Mouse (Mus musculus) hindbrain, embryonic 16.5 days (tissue): ENCODE measurements around the gene Peli3. TPM values are rescaled to one million over a fixed set of nuclear protein-coding genes. Genes with fewer than 3 reads are reported as not detected.
A peak's percentile ranks its signal among the peaks of the same experiment; 100 is the strongest.
"Not testable (repeated sequence)": the region's sequence is repeated elsewhere in the genome, so short reads cannot be mapped to it uniquely, and the experiment has no call there.

Experiments
- ATAC-seq: fragments of 200-750 bp; cut with Nextera tagmentation; 2 replicates; pipeline ENCODE4 v1.8.0; 2017; ENCODE audit warnings: moderate TSS enrichment, moderate library complexity
- H3K27ac ChIP-seq: fragments of 300-500 bp; sonication (generic); 2 replicates; pipeline ENCODE4 v1.5.1; 2014; ENCODE audit warnings: low read depth, mild to moderate bottlenecking, control low read depth, low read length, moderate library complexity
- H3K27me3 ChIP-seq: fragments of 300-500 bp; sonication (generic); replicated peaks from 2 replicates; pipeline ENCODE4 v1.6.1; 2014; ENCODE audit warnings: low read length; ENCODE audit not compliant: control insufficient read depth, insufficient read depth
- H3K36me3 ChIP-seq: fragments of 300-500 bp; sonication (generic); 2 replicates; pipeline ENCODE4 v1.6.1; 2014; ENCODE audit warnings: mild to moderate bottlenecking, low read length, moderate library complexity, mixed read lengths; ENCODE audit not compliant: control insufficient read depth, insufficient read depth
- H3K4me1 ChIP-seq: fragments of 300-500 bp; sonication (generic); 2 replicates; pipeline ENCODE4 v1.6.1; 2014; ENCODE audit warnings: low read depth, low read length; ENCODE audit not compliant: control insufficient read depth, insufficient read depth
- H3K4me2 ChIP-seq: fragments of 300-500 bp; sonication (generic); 2 replicates; pipeline ENCODE4 v1.6.1; 2014; ENCODE audit warnings: mild to moderate bottlenecking, low read length, control low read depth, moderate library complexity
- H3K4me3 ChIP-seq: fragments of 300-500 bp; sonication (generic); 2 replicates; pipeline ENCODE4 v1.5.1; 2014; ENCODE audit warnings: mild to moderate bottlenecking, low read length, control low read depth, moderate library complexity
- H3K9ac ChIP-seq: fragments of 300-500 bp; sonication (generic); 2 replicates; pipeline ENCODE4 v1.6.1; 2014; ENCODE audit warnings: low read depth, mild to moderate bottlenecking, control low read depth, low read length, moderate library complexity
- H3K9me3 ChIP-seq: fragments of 300-500 bp; sonication (generic); 2 replicates; pipeline ENCODE4 v1.6.1; 2014; ENCODE audit warnings: mild to moderate bottlenecking, low read length, moderate library complexity; ENCODE audit not compliant: control insufficient read depth
- WGBS: fragments of 180-500 bp; shearing (Covaris S2); extraction: QIAGEN DNeasy Blood & Tissue Kit; methylation state at CpG from one replicate; pipeline ENCODE4 v1.1.7; 2014; 5-methylcytosine and 5-hydroxymethylcytosine counted together
- polyA plus RNA-seq: library from polyadenylated mRNA; unstranded; fragments of >200 nt; fragmentation: Nextera tagmentation; extraction: Ambion mirVana; gene quantifications from 2 replicates; pipeline ENCODE4 v1.2.1, GENCODE M21; 2015

Peli3 gene
- polyA plus RNA-seq, 1 experiment from 2014 or later: 13.5 TPM

DNA sequence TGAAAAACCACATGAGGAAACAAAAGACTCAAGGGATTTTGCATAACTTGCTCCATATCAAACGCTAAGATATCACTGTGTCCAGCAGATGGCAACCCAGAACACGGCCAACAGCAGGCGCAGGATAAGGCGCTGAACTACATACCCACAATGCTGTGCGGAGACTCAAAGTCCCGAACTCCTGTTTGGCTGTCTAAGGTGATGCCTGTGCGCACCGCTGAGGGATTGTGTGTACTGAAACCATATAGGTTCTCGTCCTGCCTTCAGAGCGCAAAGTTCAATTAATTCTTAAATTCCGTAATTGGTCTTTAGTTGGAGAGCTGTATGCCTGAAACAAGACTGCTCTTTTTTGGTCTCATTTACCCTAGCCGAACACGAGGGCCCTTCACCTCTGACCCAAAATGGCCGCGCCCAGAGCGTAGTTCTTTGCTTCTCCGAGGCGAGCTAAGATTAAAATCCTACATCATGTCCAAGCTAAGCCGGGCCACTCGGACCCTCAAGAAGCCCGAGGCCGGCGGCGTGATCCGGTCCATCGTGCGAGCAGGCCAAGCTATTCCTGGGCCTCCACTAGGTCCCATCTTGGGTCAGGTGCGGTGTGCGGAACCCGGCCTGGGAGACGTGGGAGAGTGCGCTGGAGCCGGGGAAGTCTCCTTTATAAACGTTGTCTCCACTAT is 19.1 kb upstream of the Peli3 start, which contains the start of gene Mrpl11:
Mrpl11 (plus strand) TSS at position 220 of the 674 bp plus-strand sequence.
- Histone ChIP-seq H3K9ac (peak within 1 kb of the TSS; percentile 84), H3K36me3 (peaks cover 18% of the 10 kb centered on the region), H3K27me3 (no peaks in the 10 kb centered on the region), H3K27ac (peak within 1 kb of the TSS; percentile 87), H3K4me1 (peaks cover 10% of the 10 kb centered on the region), H3K4me3 (peak within 1 kb of the TSS; percentile 69), H3K9me3 (no peaks in the 10 kb centered on the region), H3K4me2 (peak within 1 kb of the TSS; percentile 71)
- under 1% methylated on average over 34 of the region's 34 CpGs for WGBS
- peak; percentile 98 for ATAC-seq

DNA sequence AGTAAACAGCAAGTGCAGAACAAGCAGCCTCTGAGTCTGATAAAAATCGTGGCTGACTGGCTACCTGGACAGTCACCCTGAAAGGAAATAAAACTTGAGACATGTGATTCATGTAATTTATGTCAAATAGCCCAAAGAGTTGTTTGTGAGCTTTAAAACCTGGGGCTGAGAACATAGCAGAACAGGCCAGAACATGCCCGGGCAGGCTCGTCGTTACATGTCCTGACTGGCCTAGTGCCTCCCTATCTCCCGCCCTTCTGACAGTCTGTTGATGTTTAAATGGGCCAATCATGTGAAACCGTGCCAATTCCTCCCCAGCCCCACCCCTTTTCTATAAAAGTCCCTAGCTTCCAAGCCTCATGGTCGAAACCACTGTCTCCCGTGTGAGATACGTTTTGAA is 5.7 kb upstream of the Peli3 start:
- not testable (repeated sequence) for H3K9ac ChIP-seq, ATAC-seq, H3K36me3 ChIP-seq, H3K4me2 ChIP-seq, H3K27ac ChIP-seq, H3K9me3 ChIP-seq, H3K4me3 ChIP-seq, H3K27me3 ChIP-seq, H3K4me1 ChIP-seq
- 79% methylated on average over 9 of the region's 9 CpGs for WGBS

DNA sequence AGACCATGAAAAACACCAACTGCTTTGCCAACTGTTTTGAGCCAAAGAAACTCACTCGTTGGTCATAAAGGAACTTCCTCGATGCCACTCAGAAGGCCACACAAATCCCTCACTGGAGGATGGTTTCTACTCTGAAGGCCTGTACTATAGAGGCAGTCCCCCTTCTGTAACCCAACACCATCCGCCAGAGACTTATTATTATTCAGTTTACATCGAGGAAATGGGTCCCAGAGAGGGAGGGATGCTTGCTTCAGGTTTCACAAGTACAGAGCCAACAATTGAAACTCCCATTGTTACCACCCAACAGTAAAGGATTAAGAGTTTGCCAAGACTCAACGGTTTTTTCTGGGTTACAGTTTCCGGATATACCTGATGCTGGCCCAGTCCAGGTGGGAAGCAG is 2.6 kb upstream of the Peli3 start:
- Histone ChIP-seq H3K4me1 (peaks cover 12% of the 10 kb centered on the region), H3K4me2 (no peak overlapping the region), H3K4me3 (no peak overlapping the region)

DNA sequence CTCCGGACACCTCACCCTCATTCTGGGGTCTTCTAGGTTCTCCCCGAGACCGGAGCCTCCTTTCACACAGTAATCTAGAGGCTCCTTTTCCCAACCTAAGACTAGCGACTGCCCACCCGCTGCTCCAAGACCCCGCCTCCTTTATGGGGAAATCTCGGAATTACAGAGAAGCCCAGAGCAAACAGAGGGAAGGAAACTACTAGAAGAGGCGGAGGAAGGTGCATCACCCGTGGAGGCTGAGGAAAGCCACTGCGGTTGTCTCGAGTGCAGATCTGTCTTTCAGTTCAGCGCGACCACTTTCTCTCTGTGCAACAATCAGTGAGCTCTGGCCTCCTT is 294 bp upstream of the Peli3 start:
- Histone ChIP-seq H3K4me1 (peaks cover 12% of the 10 kb centered on the region), H3K27ac (peak overlapping the region; percentile 79), H3K4me2 (peak overlapping the region; percentile 80), H3K9ac (peak overlapping the region; percentile 77), H3K4me3 (peak overlapping the region; percentile 62), H3K36me3 (no peaks in the 10 kb centered on the region), H3K27me3 (no peaks in the 10 kb centered on the region), H3K9me3 (no peaks in the 10 kb centered on the region)
- peak; percentile 76; the same call in 1 of the 2 replicates for ATAC-seq
- 6% methylated on average over 13 of the region's 13 CpGs for WGBS

More for the DNA sequence above, 2.6 kb upstream of the Peli3 start:
- H3K27me3 ChIP-seq: no peaks in the 10 kb centered on the region
- 41% methylated on average over 6 of the region's 6 CpGs for whole genome bisulfite sequencing
- no peak overlapping the region for H3K27ac ChIP-seq
- no peak for ATAC-seq
- no peaks in the 10 kb centered on the region for H3K9me3 ChIP-seq
- no peak overlapping the region for H3K9ac ChIP-seq
- no peaks in the 10 kb centered on the region for H3K36me3 ChIP-seq

DNA sequence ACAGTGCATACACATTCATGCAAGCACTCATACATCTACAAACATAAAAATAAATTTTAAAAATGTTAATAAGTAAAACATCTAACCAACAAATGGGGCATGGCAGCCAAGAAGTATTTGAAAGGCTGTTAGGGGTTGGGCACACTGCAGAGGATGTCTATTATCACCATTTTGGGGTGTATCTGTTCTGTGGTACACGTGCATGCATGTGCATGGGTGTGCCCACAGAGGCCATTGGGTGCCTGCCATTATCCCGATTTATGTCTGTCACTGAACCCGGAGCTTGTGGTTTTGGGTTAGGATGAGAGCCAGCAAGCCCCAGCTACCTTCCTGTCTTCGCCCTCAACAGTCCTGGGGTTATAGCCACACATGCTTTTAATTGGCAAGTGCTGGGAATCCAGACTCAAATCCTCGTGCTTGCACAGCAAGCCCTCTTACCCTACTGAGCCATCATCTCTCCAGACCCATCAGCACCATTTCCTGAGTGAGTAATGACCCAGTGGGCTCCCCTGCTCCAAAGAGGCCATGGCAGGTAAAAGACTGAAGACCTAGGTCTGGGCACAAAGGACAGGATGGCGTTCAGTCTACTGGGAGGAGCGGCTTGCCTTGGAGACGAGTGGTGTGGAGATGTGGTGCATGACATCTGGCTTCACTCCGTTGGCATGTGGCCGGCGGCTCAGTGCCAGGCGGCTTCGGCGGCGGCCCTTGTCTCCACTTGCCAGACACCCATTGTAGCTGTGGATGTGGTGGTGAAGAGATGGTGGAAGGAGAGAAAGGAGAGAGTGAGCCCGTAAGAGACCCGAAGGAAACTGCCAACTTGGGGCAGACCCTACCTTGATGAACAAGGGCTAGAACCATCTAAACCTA is 5.2 kb downstream of the Peli3 start:
- ATAC-seq: no peak
- no peak overlapping the region for H3K27ac ChIP-seq
- H3K9me3 ChIP-seq: no peaks in the 10 kb centered on the region
- no peak overlapping the region for H3K4me3 ChIP-seq
- H3K4me1 ChIP-seq: peaks cover 8% of the 10 kb centered on the region
- no peak overlapping the region for H3K9ac ChIP-seq
- no peaks in the 10 kb centered on the region for H3K27me3 ChIP-seq
- 87% methylated on average over 17 of the region's 17 CpGs for WGBS
- H3K36me3 ChIP-seq: peaks cover 7% of the 10 kb centered on the region
- no peak overlapping the region for H3K4me2 ChIP-seq

DNA sequence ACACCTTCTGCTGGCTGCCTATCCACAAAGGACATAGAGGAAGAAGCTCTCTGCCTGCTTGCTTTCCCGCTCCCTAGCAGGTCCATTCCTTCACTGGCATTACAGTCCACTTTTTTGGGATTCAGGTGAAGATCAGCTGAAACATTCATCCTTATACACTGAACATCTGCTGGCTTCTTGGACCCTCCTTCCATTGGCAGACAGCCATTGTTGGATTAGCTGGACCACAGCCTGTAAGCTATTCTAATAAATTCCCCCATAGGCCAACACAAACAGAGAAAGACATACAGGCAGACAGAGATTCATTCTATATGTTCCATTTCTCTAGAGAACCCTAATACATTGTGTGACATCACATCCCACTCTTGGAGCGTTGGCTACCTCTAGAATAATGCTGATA is 6.0 kb downstream of the Peli3 start:
- Histone ChIP-seq H3K36me3 (peaks cover 9% of the 10 kb centered on the region), H3K4me2 (no peak overlapping the region), H3K9ac (no peak overlapping the region), H3K9me3 (no peaks in the 10 kb centered on the region), H3K4me1 (peaks cover 5% of the 10 kb centered on the region), H3K27me3 (no peaks in the 10 kb centered on the region), H3K27ac (no peak overlapping the region), H3K4me3 (no peak overlapping the region)
- ATAC-seq: no peak
- WGBS: 82% methylated on average over 2 of the region's 2 CpGs

DNA sequence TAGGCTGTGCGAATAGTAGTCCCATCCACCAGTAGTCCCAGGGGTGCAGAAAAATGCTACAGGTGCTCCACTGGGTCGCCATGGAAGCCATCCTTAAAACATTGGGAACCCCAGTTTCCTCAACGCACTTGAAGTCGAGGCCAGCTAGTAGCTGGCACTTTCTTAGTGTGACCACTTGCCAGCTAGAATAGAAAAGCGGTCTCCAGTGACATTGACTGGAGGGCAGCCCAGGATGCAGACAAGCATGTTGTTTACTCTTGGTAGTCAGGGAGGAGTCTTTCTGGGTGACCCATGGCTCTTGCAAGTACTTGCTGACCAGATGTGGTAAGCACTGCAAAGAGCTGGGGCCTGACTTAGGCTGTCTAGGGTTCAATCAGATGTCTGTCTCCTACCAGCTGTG is 14.1 kb downstream of the Peli3 start:
- WGBS: 51% methylated on average over 5 of the region's 5 CpGs
- Histone ChIP-seq H3K27ac (peak overlapping the region; percentile 79), H3K4me1 (peaks cover 22% of the 10 kb centered on the region), H3K27me3 (no peaks in the 10 kb centered on the region), H3K9me3 (no peaks in the 10 kb centered on the region), H3K4me2 (peak overlapping the region; percentile 59), H3K36me3 (peaks cover 7% of the 10 kb centered on the region), H3K4me3 (peak overlapping the region; percentile 75), H3K9ac (peak overlapping the region; percentile 74)
- ATAC-seq: peak; percentile 16

DNA sequence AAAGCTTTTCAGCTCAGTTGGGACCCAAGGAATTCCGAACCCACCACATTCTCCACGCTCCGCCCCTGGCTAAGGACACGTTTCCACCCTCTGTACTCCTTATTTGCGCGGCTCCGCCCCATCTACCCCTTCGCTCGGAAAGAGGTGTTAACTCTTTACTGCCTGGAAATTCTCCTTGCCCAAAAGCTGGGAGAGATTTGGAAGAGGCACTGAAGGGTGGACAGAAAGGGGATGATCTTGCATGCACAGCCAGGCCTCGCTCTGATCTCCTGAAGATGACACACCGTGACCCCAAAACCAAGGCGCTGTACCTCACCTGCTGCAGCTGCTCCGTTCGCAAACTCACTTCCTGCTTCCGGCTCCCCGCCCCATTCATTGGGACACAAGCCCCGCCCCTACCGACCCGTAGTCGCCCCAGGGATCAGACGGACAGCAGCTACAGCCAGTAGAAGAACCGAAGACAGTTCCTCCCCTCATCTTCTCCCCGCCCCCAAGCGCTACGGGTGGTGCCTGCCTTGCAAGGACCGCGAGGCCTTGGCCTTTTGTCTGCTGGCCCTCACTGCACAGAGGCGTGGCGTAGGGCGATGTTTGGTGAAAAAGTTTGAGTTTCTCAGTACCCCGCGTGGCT is 14.9 kb downstream of the Peli3 start, which contains the start of gene Dpp3:
Dpp3 (minus strand) TSS at position 384 of the 628 bp plus-strand sequence.
- Histone ChIP-seq H3K36me3 (peaks cover 10% of the 10 kb centered on the region; the same call in 1 of the 2 replicates), H3K4me2 (peak within 1 kb of the TSS; percentile 59), H3K4me3 (peak within 1 kb of the TSS; percentile 75), H3K27me3 (no peaks in the 10 kb centered on the region), H3K4me1 (peaks cover 22% of the 10 kb centered on the region), H3K27ac (peak within 1 kb of the TSS; percentile 79), H3K9me3 (no peaks in the 10 kb centered on the region), H3K9ac (peak within 1 kb of the TSS; percentile 74)
- ATAC-seq: peak; percentile 98
- under 1% methylated on average over 32 of the region's 32 CpGs for WGBS
